ENCODE assay signal across 8 mouse cellular contexts in genomic region chr9:40414498-40414903, GRCm38 (mm10).
DNase-seq lines count a peak whose midpoint lies in the region; ATAC-seq lines count a peak whose summit lies in the region.

No protein-coding gene starts in this region.

- peak overlapping the region; percentile 78 for H3K4me2 ChIP-seq in heart, embryonic 11.5 days
- peak overlapping the region; percentile 92 for H3K4me2 ChIP-seq in kidney, embryonic 15.5 days
- H3K4me2 ChIP-seq in liver, embryonic 12.5 days = peak overlapping the region; percentile 80

- no peaks in the 10 kb centered on the region for H3K36me3 ChIP-seq in heart, embryonic 11.5 days (ENCODE audit: control insufficient read depth, insufficient read depth, low read length)
- H3K36me3 ChIP-seq in kidney, embryonic 15.5 days = no peaks in the 10 kb centered on the region
- H3K36me3 ChIP-seq in liver, embryonic 12.5 days = no peaks in the 10 kb centered on the region
- H3K36me3 ChIP-seq in splenic B cell, adult 2 months (ENCODE audit: control insufficient read depth, insufficient read depth, low read length, poor library complexity, severe bottlenecking) = no peaks in the 10 kb centered on the region

- DNase-seq in 416B (ENCODE audit: low read depth) = peak; percentile 77
- peak; percentile 88 for DNase-seq in brain, adult 2 months (ENCODE audit: low read depth, low spot score)
- DNase-seq in splenic B cell, adult 2 months (ENCODE audit: low read depth, low spot score) = peak; percentile 63

- H3K9me3 ChIP-seq in heart, embryonic 11.5 days (replicated peaks; ENCODE audit: control insufficient read depth, low read length) = no peaks in the 10 kb centered on the region
- H3K9me3 ChIP-seq in kidney, embryonic 15.5 days (replicated peaks) = no peaks in the 10 kb centered on the region
- H3K9me3 ChIP-seq in liver, embryonic 12.5 days (replicated peaks) = no peaks in the 10 kb centered on the region

- 1% methylated on average over 15 of the region's 15 CpGs for WGBS in heart, embryonic 11.5 days (ENCODE audit: insufficient replicate concordance)
- WGBS in kidney, embryonic 15.5 days = 2% methylated on average over 15 of the region's 15 CpGs
- 3% methylated on average over 15 of the region's 15 CpGs for WGBS in liver, embryonic 12.5 days (ENCODE audit: insufficient replicate concordance)

- H3K9ac ChIP-seq in heart, embryonic 11.5 days (ENCODE audit: low read depth, low read length) = peak overlapping the region; percentile 79
- H3K9ac ChIP-seq in kidney, embryonic 15.5 days = peak overlapping the region; percentile 69
- H3K9ac ChIP-seq in liver, embryonic 12.5 days = peak overlapping the region; percentile 64

- H3K27ac ChIP-seq in heart, embryonic 11.5 days (ENCODE audit: low read depth, low read length) = no peak overlapping the region; the same call in 1 of the 2 replicates
- H3K27ac ChIP-seq in kidney, embryonic 15.5 days = peak overlapping the region; percentile 64
- peak overlapping the region; percentile 15; the same call in 1 of the 2 replicates for H3K27ac ChIP-seq in liver, embryonic 12.5 days

- ATAC-seq in erythroblast, adult 5-6 weeks (replicated peaks; ENCODE audit: low FRiP score, poor library complexity, severe bottlenecking) = peak; percentile 70
- ATAC-seq in heart, embryonic 11.5 days (replicated peaks; ENCODE audit: insufficient number of reproducible peaks, low FRiP score, low TSS enrichment) = 0 out of 2 replicates have a peak, but pooled peaks have one; percentile 46
- peak; percentile 57 for ATAC-seq in kidney, embryonic 15.5 days (replicated peaks; ENCODE audit: low FRiP score)
- peak; percentile 76 for ATAC-seq in liver, embryonic 12.5 days
- peak; percentile 79 for ATAC-seq in monocyte, adult 5-6 weeks (replicated peaks; ENCODE audit: insufficient number of reproducible peaks, low FRiP score, low TSS enrichment, poor library complexity, severe bottlenecking)

- peak overlapping the region; percentile 54 for H3K4me3 ChIP-seq in heart, embryonic 11.5 days (ENCODE audit: low read depth, low read length)
- H3K4me3 ChIP-seq in kidney, embryonic 15.5 days (replicated peaks) = peak overlapping the region; percentile 61
- peak overlapping the region; percentile 67 for H3K4me3 ChIP-seq in liver, embryonic 12.5 days

- H3K27me3 ChIP-seq in heart, embryonic 11.5 days (ENCODE audit: control insufficient read depth, insufficient read depth, low read length) = no peaks in the 10 kb centered on the region
- H3K27me3 ChIP-seq in kidney, embryonic 15.5 days = no peaks in the 10 kb centered on the region
- H3K27me3 ChIP-seq in liver, embryonic 12.5 days (replicated peaks) = no peaks in the 10 kb centered on the region
- H3K27me3 ChIP-seq in splenic B cell, adult 2 months (ENCODE audit: control insufficient read depth, insufficient read depth, low read length, poor library complexity, severe bottlenecking) = no peaks in the 10 kb centered on the region

- H3K4me1 ChIP-seq in heart, embryonic 11.5 days (ENCODE audit: control insufficient read depth, insufficient read depth, low read length) = no peaks in the 10 kb centered on the region; the same call in 1 of the 2 replicates
- 0 out of 2 replicates have a peak, but pooled peaks cover 10% of the 10 kb centered on the region for H3K4me1 ChIP-seq in kidney, embryonic 15.5 days
- peaks cover 9% of the 10 kb centered on the region; the same call in 1 of the 2 replicates for H3K4me1 ChIP-seq in liver, embryonic 12.5 days
